Mouse (Mus musculus) lung, embryonic 16.5 days (tissue): ENCODE results near the gene Dut. TPM values are rescaled to one million over a fixed set of nuclear protein-coding genes. Genes with fewer than 3 reads are reported as not detected.

Experiments used
- ATAC-seq: fragments of 200-750 bp; cut with Nextera tagmentation; 2 replicates; pipeline ENCODE4 v1.8.0; 2017; ENCODE audit warnings: low read depth, mild to moderate bottlenecking, moderate library complexity
- H3K27ac ChIP-seq: fragments of 300-500 bp; sonication (generic); 2 replicates; pipeline ENCODE4 v1.5.1; 2014; ENCODE audit warnings: mild to moderate bottlenecking, control low read depth, low read length
- H3K27me3 ChIP-seq: fragments of 300-500 bp; sonication (generic); 2 replicates; pipeline ENCODE4 v1.6.1; 2014; ENCODE audit warnings: low read depth, low read length, mixed read lengths; ENCODE audit not compliant: control insufficient read depth, insufficient read depth
- H3K36me3 ChIP-seq: fragments of 300-500 bp; sonication (generic); 2 replicates; pipeline ENCODE4 v1.6.1; 2014; ENCODE audit warnings: low read length; ENCODE audit not compliant: control insufficient read depth, insufficient read depth
- H3K4me1 ChIP-seq: fragments of 300-500 bp; sonication (generic); replicated peaks from 2 replicates; pipeline ENCODE4 v1.6.1; 2014; ENCODE audit warnings: low read length, mixed read lengths; ENCODE audit not compliant: control insufficient read depth, insufficient read depth
- H3K4me2 ChIP-seq: fragments of 300-500 bp; sonication (generic); 2 replicates; pipeline ENCODE4 v1.6.1; 2014; ENCODE audit warnings: low read depth, low read length, control low read depth
- H3K4me3 ChIP-seq: fragments of 300-500 bp; sonication (generic); 2 replicates; pipeline ENCODE4 v1.5.1; 2014; ENCODE audit warnings: mild to moderate bottlenecking, low read length, control low read depth
- H3K9ac ChIP-seq: fragments of 300-500 bp; sonication (generic); 2 replicates; pipeline ENCODE4 v1.6.1; 2014; ENCODE audit warnings: low read length, control low read depth
- H3K9me3 ChIP-seq: fragments of 300-500 bp; sonication (generic); 2 replicates; pipeline ENCODE4 v1.6.1; 2016; ENCODE audit warnings: low read length; ENCODE audit not compliant: control insufficient read depth
- WGBS: fragments of 180-500 bp; shearing (Covaris S2); extraction: QIAGEN DNeasy Blood & Tissue Kit; methylation state at CpG from one replicate; pipeline ENCODE4 v1.1.7; 2014; 5-methylcytosine and 5-hydroxymethylcytosine counted together
- polyA plus RNA-seq: library from polyadenylated mRNA; unstranded; fragments of >200 nt; fragmentation: Nextera tagmentation; extraction: Ambion mirVana; gene quantifications from 2 replicates; pipeline ENCODE4 v1.2.1, GENCODE M21; 2015

Gene Dut
- polyA plus RNA-seq, 1 experiment from 2014 or later, result 152 TPM

DNA sequence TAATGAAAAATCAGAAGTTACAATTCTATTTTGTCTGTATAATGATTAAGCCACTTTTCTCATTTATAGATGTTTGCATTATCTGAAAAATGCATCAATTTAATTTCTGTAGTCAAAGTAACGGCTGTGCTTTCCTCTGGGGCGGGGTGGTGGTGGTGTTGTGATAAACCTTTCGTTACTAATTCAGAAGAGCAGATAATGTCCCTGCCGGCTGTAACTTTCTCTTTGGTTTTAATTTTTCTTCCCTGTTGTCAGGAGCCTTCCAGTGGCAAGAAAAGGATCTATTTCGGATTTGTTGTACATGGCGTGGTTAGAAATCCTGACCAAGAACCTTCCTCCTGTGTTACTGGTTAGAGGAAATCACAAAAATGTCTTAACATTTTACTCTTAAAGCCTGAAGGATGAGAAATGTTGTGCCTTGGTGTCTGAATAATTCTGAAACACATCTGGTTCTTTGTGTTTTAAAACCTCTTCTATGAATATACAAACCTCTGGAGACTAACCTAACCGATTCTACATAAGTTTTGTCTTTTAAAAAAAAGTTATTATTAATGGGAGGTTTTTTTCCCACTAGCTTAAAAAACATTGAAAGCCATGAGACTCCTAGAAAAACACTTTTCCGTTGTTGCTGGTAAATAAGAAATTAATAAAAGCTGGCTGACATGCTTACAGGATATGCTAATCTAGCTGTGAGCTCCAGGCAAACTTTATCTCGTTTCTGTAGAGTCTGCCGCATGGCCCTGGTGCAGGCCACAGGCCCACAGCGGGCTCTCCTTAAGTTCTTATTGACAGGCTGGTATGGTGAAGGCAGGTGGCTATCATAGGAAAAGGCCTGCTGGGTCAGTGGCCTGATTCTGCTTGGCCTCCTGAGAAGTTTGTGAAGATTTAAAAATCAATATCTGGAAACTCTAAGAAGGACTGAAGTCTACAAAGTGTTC lies 18.2 kb upstream of the Dut start:
- H3K4me2 ChIP-seq, result no peak overlapping the region
- WGBS, result 67% methylated on average over 11 of the region's 11 CpGs
- no peak overlapping the region for H3K9ac ChIP-seq
- no peaks in the 10 kb centered on the region for H3K9me3 ChIP-seq
- ATAC-seq, result no peak
- H3K36me3 ChIP-seq, result no peaks in the 10 kb centered on the region
- H3K4me3 ChIP-seq, result no peak overlapping the region
- H3K27ac ChIP-seq, result no peak overlapping the region
- H3K4me1 ChIP-seq, result no peaks in the 10 kb centered on the region
- H3K27me3 ChIP-seq, result no peaks in the 10 kb centered on the region

DNA sequence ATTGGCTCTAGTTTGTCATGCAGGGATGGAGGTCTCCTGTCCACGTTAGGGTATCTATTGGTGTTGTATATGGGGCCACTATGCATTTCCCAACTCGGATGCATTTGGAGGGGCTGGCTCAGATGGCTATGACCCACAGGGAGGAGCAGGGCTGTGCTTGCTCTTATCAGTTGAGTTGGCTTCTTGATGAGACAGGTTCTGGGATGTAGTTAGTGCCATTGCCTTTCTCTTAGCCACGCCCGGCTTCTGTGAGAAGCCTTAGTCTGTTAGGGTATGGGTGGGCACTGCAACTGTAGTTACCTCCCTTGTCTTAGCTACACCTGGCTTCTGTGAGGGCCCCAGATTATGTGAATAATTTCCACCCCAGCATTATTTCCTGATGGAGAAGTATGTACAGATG lies 14.8 kb upstream of the Dut start:
- H3K9me3 ChIP-seq, result no peaks in the 10 kb centered on the region
- no peak overlapping the region for H3K27ac ChIP-seq
- no peaks in the 10 kb centered on the region for H3K36me3 ChIP-seq
- no peaks in the 10 kb centered on the region for H3K27me3 ChIP-seq
- no peak overlapping the region for H3K4me3 ChIP-seq
- no peak for ATAC-seq
- H3K4me1 ChIP-seq, result no peaks in the 10 kb centered on the region
- WGBS, result 84% methylated on average over 4 of the region's 4 CpGs
- H3K9ac ChIP-seq, result no peak overlapping the region
- no peak overlapping the region for H3K4me2 ChIP-seq

DNA sequence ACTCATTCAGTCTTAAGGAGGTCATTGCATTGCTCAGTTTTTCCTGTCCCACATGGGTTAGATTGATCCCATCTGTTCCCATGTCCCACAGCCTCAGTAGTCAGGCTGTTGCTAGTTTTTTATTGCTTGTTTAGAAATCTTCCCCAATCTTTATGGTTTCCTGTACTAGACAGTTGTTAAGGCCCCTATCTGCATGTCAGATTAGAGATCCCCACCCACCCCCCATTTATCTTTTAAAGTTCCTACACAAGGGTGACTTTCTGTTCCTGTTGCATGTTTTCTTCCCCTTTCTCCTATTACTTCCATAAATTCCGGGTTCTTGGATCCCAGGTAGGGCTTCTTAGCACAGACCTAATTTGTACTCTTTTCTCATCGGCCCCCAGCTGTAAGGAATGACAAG lies 13.5 kb upstream of the Dut start:
- no peaks in the 10 kb centered on the region for H3K9me3 ChIP-seq
- H3K9ac ChIP-seq, result no peak overlapping the region
- ATAC-seq, result no peak
- WGBS, result 77% methylated on average over 2 of the region's 2 CpGs
- H3K36me3 ChIP-seq, result no peaks in the 10 kb centered on the region
- no peaks in the 10 kb centered on the region for H3K27me3 ChIP-seq
- H3K4me3 ChIP-seq, result no peak overlapping the region
- no peak overlapping the region for H3K27ac ChIP-seq
- no peaks in the 10 kb centered on the region for H3K4me1 ChIP-seq
- H3K4me2 ChIP-seq, result no peak overlapping the region

DNA sequence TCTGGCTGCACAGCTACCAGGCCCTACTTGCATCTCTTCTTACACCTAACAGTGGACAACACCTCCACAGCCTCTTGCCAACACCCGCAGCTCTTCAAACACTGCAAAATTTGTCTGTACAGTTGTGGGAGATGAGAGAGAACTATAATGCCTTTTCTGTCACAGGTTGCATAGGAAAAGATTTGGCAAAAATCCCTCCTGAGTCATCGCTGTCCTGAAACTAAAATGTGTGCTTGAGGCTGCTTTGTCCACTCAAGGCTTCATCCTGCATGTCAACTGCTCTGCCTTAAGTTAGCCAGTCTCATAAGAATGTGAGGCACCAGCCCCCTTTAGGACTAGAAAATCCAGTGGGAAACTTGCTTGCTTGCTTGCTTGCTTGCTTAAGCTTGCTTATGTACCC lies 12.9 kb upstream of the Dut start:
- Histone ChIP-seq H3K4me1 (no peaks in the 10 kb centered on the region), H3K9me3 (no peaks in the 10 kb centered on the region), H3K36me3 (no peaks in the 10 kb centered on the region), H3K27ac (no peak overlapping the region), H3K27me3 (no peaks in the 10 kb centered on the region), H3K4me3 (no peak overlapping the region), H3K9ac (no peak overlapping the region), H3K4me2 (no peak overlapping the region)
- ATAC-seq, result no peak
- WGBS, result 77% methylated on average over 2 of the region's 2 CpGs

DNA sequence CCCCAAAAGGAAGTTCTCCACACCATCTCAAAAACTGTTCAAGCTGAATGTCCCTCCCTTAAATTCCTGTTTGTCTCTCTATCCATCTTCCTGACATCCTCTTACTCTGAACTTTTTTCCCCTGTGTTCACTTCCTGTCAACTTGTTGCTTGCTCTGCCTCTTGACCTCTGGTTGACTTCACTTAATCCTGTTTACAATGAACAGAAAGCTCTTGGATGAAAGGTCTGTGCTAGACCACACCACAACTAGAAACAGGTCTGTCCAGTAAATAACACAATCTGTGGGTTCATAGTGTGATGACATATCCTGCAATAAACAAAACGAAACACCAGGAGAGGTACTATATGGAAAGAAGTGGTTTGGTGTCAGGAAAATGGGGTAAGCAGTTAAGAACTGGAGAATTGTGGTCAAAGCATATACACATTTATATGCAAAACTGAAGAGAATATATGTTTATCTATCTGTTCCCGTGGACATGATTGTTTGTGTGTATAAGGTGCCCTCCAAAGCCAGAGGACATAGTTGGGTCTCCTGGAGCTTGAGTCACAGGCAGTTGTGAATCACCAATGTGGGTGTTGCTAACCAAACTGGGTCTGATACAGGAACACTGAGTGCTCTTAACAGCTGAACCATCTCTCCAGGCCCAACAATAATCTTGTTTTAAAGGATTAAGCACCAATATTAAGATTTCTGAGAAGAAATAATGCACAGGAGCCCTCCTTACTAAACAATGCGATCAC lies 1.3 kb upstream of the Dut start:
- Histone ChIP-seq H3K27me3 (no peaks in the 10 kb centered on the region), H3K9me3 (no peaks in the 10 kb centered on the region), H3K4me1 (peaks cover 24% of the 10 kb centered on the region), H3K9ac (no peak overlapping the region), H3K4me3 (no peak overlapping the region), H3K27ac (no peak overlapping the region), H3K36me3 (peaks cover 7% of the 10 kb centered on the region; the same call in 1 of the 2 replicates), H3K4me2 (no peak overlapping the region)
- no peak for ATAC-seq
- WGBS, result 63% methylated on average over 3 of the region's 3 CpGs

DNA sequence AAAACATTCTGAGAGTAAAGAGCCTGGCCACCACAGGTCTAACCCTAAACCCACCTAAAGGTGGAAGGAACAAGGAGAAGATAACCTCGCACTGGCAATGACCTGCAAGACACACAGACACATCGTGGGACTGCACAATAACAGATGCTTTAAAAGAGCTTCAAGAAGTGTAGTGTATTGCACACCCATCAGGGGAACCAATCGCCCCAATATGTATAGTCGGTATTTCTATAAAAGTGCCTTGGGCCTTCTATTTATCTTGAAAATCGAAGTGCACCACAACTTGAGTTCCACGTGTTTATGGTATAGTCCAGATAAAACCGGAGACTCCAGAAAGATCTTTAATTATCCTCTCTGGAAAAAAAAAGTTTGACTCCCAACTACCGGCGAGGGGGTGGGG lies 321 bp upstream of the Dut start:
- no peak for ATAC-seq
- Histone ChIP-seq H3K36me3 (peaks cover 9% of the 10 kb centered on the region; the same call in 1 of the 2 replicates), H3K9me3 (no peaks in the 10 kb centered on the region), H3K27ac (peak overlapping the region; percentile 96), H3K9ac (peak overlapping the region; percentile 88), H3K4me2 (peak overlapping the region; percentile 76), H3K27me3 (no peaks in the 10 kb centered on the region), H3K4me3 (peak overlapping the region; percentile 86), H3K4me1 (peaks cover 24% of the 10 kb centered on the region)
- 13% methylated on average over 9 of the region's 9 CpGs for WGBS

DNA sequence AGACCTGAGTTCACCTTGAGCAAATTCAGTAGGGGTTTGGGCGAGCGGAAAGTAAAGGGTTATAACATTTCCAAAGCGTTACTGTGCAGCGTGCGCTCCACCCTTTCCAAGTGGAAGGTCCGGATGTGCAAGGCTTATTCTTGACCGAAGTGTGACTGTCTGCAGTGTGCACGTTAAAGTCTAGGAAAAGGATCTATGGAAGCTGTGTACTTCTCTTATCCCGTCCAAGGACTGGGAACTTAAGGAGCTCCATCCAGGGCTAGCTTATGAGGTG lies 909 bp downstream of the Dut start:
- WGBS, result under 1% methylated on average over 9 of the region's 9 CpGs
- ATAC-seq, result peak; percentile 25
- Histone ChIP-seq H3K4me2 (peak overlapping the region; percentile 76), H3K4me1 (peaks cover 24% of the 10 kb centered on the region), H3K27me3 (no peaks in the 10 kb centered on the region), H3K9me3 (no peaks in the 10 kb centered on the region), H3K36me3 (peaks cover 16% of the 10 kb centered on the region), H3K9ac (peak overlapping the region; percentile 88), H3K27ac (peak overlapping the region; percentile 96), H3K4me3 (peak overlapping the region; percentile 86)

DNA sequence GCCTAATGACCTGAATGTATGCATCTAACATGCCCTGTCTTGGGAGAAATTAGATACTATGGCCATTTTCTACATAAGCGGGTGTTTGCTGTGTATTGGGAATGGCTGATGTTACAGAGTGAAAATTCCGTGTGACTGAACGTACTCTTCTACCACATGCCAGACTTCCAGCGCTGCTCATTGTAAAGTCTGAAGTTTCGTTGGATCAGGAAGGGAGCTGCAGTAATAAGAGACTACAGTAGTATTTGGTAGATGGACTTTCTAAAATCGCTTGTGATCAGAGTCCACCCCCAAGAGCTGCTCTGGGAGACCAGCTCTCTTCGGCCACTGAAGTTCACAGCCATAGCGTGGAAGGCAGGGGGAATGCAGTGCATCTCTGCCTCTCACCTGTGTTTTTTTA lies 1.3 kb downstream of the Dut start:
- H3K9me3 ChIP-seq, result no peaks in the 10 kb centered on the region
- peak overlapping the region; percentile 76 for H3K4me2 ChIP-seq
- peaks cover 18% of the 10 kb centered on the region for H3K36me3 ChIP-seq
- H3K27ac ChIP-seq, result peak overlapping the region; percentile 96
- no peak for ATAC-seq
- 2% methylated on average over 8 of the region's 8 CpGs for WGBS
- H3K4me3 ChIP-seq, result peak overlapping the region; percentile 86
- peak overlapping the region; percentile 88 for H3K9ac ChIP-seq
- no peaks in the 10 kb centered on the region for H3K27me3 ChIP-seq
- peaks cover 24% of the 10 kb centered on the region for H3K4me1 ChIP-seq

DNA sequence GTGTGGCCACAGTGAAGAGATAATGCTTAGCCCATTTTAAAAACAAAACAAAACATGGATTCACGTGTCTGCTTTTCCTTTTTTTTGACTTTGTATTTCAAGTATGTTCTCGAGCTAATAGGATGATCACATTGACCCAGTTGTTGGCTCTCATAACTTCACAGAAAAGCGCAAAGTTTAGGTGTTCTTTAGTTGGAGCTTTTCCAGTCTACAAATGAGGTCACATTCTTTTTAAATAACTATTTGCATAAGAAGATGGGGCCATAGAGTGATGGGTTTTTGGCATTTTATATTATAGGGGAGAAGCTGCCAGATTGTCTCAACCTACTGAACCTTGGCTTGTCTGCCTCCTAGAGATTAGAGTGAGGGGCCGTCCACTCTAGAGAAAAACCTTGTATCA lies 2.3 kb downstream of the Dut start:
- Histone ChIP-seq H3K4me1 (peaks cover 24% of the 10 kb centered on the region), H3K4me2 (peak overlapping the region; percentile 76), H3K27me3 (no peaks in the 10 kb centered on the region), H3K4me3 (peak overlapping the region; percentile 86), H3K9ac (no peak overlapping the region), H3K27ac (no peak overlapping the region), H3K36me3 (peaks cover 29% of the 10 kb centered on the region), H3K9me3 (0 out of 2 replicates have a peak, but pooled peaks cover 2% of the 10 kb centered on the region)
- 52% methylated on average over 4 of the region's 4 CpGs for WGBS
- ATAC-seq, result no peak
